Mouse (Mus musculus) ES-Bruce4 (cell line): Measurements from ENCODE around the gene Fundc1.

Experiments
- CTCF ChIP-seq: IDR thresholded peaks from one replicate; pipeline ENCODE4 v1.8.1; 2011; ENCODE audit warnings: low read depth, low read length
- EP300 ChIP-seq: IDR thresholded peaks from 2 replicates; pipeline ENCODE4 v1.6.1; 2011; ENCODE audit warnings: low read depth, low read length; ENCODE audit not compliant: insufficient read depth
- POLR2A ChIP-seq: IDR thresholded peaks from one replicate; pipeline ENCODE4 v1.8.1; 2011; ENCODE audit warnings: low read length; ENCODE audit not compliant: insufficient read depth

DNA sequence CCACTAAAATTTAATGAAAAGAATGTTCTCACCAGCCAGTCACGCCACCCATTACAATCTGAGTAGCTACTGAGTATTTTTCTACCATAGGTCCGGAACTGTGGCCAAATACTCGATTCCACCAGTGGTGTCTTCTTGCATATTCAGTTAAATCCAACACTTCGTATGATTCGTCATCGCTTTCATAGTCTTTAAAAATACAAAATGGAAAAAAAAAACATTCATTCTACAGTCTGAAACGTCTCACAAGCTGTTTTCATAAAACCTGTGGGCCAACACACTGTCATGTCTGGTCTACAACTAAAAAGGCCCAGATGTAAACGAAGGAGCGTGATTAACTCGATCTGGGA is 879 bp downstream of the Fundc1 start:
- no peak for TF ChIP-seq EP300
- TF ChIP-seq CTCF, result no peak
- no peak for TF ChIP-seq POLR2A
